Mouse (Mus musculus) heart, adult 2 months (tissue): ENCODE measurements at regions not wholly inside any gene's neighbourhood (a gene's known extent, or its start where the extent isn't known, plus 50 kb on each side); places are given as distances from the start of the nearest gene placed in this dataset.

ENCODE experiments used
- DNase-seq, 2 experiments: peaks; one replicate each; pipeline ENCODE4 v3.0.0; 2021
- H3K27ac ChIP-seq: fragments of 200-600 bp; 2 replicates; pipeline ENCODE4 v1.8.1; 2022
- H3K27me3 ChIP-seq: fragments of 200-500 bp; 2 replicates; pipeline ENCODE4 v1.6.1; 2012; ENCODE audit warnings: mild to moderate bottlenecking, low read length, inconsistent platforms, mixed read lengths; ENCODE audit not compliant: control insufficient read depth, insufficient read depth
- H3K36me3 ChIP-seq: fragments of 200-500 bp; 2 replicates; pipeline ENCODE4 v1.6.1; 2012; ENCODE audit warnings: low read length, inconsistent platforms; ENCODE audit not compliant: control insufficient read depth, insufficient read depth
- H3K4me1 ChIP-seq: fragments of 200-500 bp; 2 replicates; pipeline ENCODE4 v1.6.1; 2011; ENCODE audit warnings: low read length; ENCODE audit not compliant: control insufficient read depth, insufficient read depth
- H3K4me3 ChIP-seq: fragments of 200-600 bp; 2 replicates; pipeline ENCODE4 v1.8.1; 2022
- H3K79me2 ChIP-seq: fragments of 200-500 bp; replicated peaks from 2 replicates; pipeline ENCODE4 v1.6.1; 2012; ENCODE audit warnings: mild to moderate bottlenecking, inconsistent platforms, low read length, moderate library complexity, mixed read lengths; ENCODE audit not compliant: control insufficient read depth, insufficient read depth
- H3K9ac ChIP-seq: fragments of 200-500 bp; 2 replicates; pipeline ENCODE4 v1.6.1; 2012; ENCODE audit warnings: low read depth, mild to moderate bottlenecking, control low read depth, inconsistent platforms, low read length, mixed read lengths
- CTCF ChIP-seq: fragments of 200-600 bp; IDR thresholded peaks from 2 replicates; pipeline ENCODE4 v1.8.1; 2022; ENCODE audit warnings: antibody characterized with exemption, mild to moderate bottlenecking, moderate library complexity
- EP300 ChIP-seq: fragments of 200-500 bp; IDR thresholded peaks from 2 replicates; pipeline ENCODE4 v1.6.1; 2011; ENCODE audit warnings: low read depth, low read length, control low read depth; ENCODE audit not compliant: insufficient read depth
- POLR2A ChIP-seq: fragments of 200-500 bp; IDR thresholded peaks from 2 replicates; pipeline ENCODE4 v1.6.1; 2011; ENCODE audit warnings: mild to moderate bottlenecking, low read depth, low read length, control low read depth; ENCODE audit not compliant: insufficient read depth
- WGBS: fragments of 180-500 bp; shearing (Covaris S2); methylation state at CpG from one replicate; pipeline ENCODE4 v1.1.7; 2018; 5-methylcytosine and 5-hydroxymethylcytosine counted together
- intact Hi-C: fragments of 180-260 bp; cut with DNase I; formaldehyde crosslinking; loops from one replicate; pipeline ENCODE4 v1.15.1; 2025

GRCm38 (mm10) chr2:148160997-148161396 lies 114.2 kb upstream of the Foxa2 start:
- H3K27me3 ChIP-seq = no peaks in the 10 kb centered on the region
- intact Hi-C loops = no loop called here
- H3K36me3 ChIP-seq = no peaks in the 10 kb centered on the region; the same call in 1 of the 2 replicates
- peaks cover 1% of the 10 kb centered on the region; the same call in 1 of the 2 replicates for H3K4me1 ChIP-seq
- TF ChIP-seq POLR2A = no peak
- TF ChIP-seq CTCF = no peak
- no peak for TF ChIP-seq EP300
- H3K79me2 ChIP-seq = no peaks in the 10 kb centered on the region
- H3K9ac ChIP-seq = no peak overlapping the region
- 98% methylated on average over 12 of the region's 12 CpGs for WGBS
- no peak overlapping the region for H3K4me3 ChIP-seq
- DNase-seq = no peak
- H3K27ac ChIP-seq = no peak overlapping the region

GRCm38 (mm10) chr2:148161966-148162365 lies 115.2 kb upstream of the Foxa2 start:
- Histone ChIP-seq H3K79me2 (no peaks in the 10 kb centered on the region), H3K36me3 (no peaks in the 10 kb centered on the region), H3K9ac (no peak overlapping the region), H3K4me3 (no peak overlapping the region), H3K4me1 (no peaks in the 10 kb centered on the region), H3K27me3 (no peaks in the 10 kb centered on the region), H3K27ac (no peak overlapping the region)
- WGBS = 74% methylated on average over 1 of the region's 1 CpGs
- intact Hi-C loops = no loop called here
- TF ChIP-seq POLR2A (no peak), EP300 (no peak), CTCF (no peak)
- DNase-seq = no peak

- Histone ChIP-seq H3K4me3 (no peak overlapping the region), H3K9ac (no peak overlapping the region), H3K27ac (no peak overlapping the region), H3K4me1 (no peaks in the 10 kb centered on the region), H3K36me3 (no peaks in the 10 kb centered on the region), H3K79me2 (no peaks in the 10 kb centered on the region), H3K27me3 (no peaks in the 10 kb centered on the region)
- WGBS = 90% methylated on average over 1 of the region's 1 CpGs
- TF ChIP-seq EP300 = no peak
- DNase-seq = no peak
- intact Hi-C loops = no loop called here
Observed at GRCm38 (mm10) chr2:148162562-148162961, 115.8 kb upstream of the Foxa2 start.

GRCm38 (mm10) chr2:148171113-148171512 lies 124.3 kb upstream of the Foxa2 start:
- Histone ChIP-seq H3K79me2 (no peaks in the 10 kb centered on the region), H3K9ac (no peak overlapping the region), H3K4me3 (no peak overlapping the region), H3K36me3 (peaks cover 10% of the 10 kb centered on the region), H3K4me1 (peaks cover 12% of the 10 kb centered on the region), H3K27ac (peak overlapping the region; percentile 94), H3K27me3 (no peaks in the 10 kb centered on the region)
- intact Hi-C loops = loop anchor here (1.0 to 5.0 kb wide), 5 partner anchors 22 to 236 kb away; partner anchors contain the start of gene Thbd
- DNase-seq = peak; percentile 56 to 80
- TF ChIP-seq EP300 = peak; percentile 95
- TF ChIP-seq POLR2A = no peak; the same call in 1 of the 2 replicates
- no peak for TF ChIP-seq CTCF
- WGBS = 16% methylated on average over 4 of the region's 4 CpGs

- Histone ChIP-seq H3K4me3 (no peak overlapping the region), H3K9ac (no peak overlapping the region), H3K79me2 (no peaks in the 10 kb centered on the region), H3K27me3 (no peaks in the 10 kb centered on the region), H3K4me1 (peaks cover 12% of the 10 kb centered on the region), H3K36me3 (peaks cover 10% of the 10 kb centered on the region), H3K27ac (peak overlapping the region; percentile 94)
- WGBS = 48% methylated on average over 1 of the region's 1 CpGs
- intact Hi-C loops = loop anchor here (1.0 to 5.0 kb wide), 5 partner anchors 22 to 236 kb away; partner anchors contain the start of gene Thbd
- no peak for TF ChIP-seq POLR2A
- TF ChIP-seq EP300 = 0 out of 2 replicates have a peak, but pooled peaks have one; percentile 57
- DNase-seq = peak in 1 of 2 experiments; percentile 37
Observed at GRCm38 (mm10) chr2:148171699-148172098, 124.9 kb upstream of the Foxa2 start.

- no peak overlapping the region for H3K4me3 ChIP-seq
- no peak overlapping the region for H3K9ac ChIP-seq
- H3K4me1 ChIP-seq = peaks cover 14% of the 10 kb centered on the region
- TF ChIP-seq CTCF = no peak
- no peak for TF ChIP-seq EP300
- no peak for TF ChIP-seq POLR2A
- H3K79me2 ChIP-seq = no peaks in the 10 kb centered on the region
- DNase-seq = no peak
- no peak overlapping the region for H3K27ac ChIP-seq
- H3K27me3 ChIP-seq = no peaks in the 10 kb centered on the region
- H3K36me3 ChIP-seq = peaks cover 10% of the 10 kb centered on the region
- WGBS = 89% methylated on average over 8 of the region's 8 CpGs
- intact Hi-C loops = no loop called here
Observed at GRCm38 (mm10) chr2:148175251-148175927, 128.6 kb upstream of the Foxa2 start.
